Comparison of ENCODE assay signal across 24 mouse cellular contexts in the genomic region with DNA sequence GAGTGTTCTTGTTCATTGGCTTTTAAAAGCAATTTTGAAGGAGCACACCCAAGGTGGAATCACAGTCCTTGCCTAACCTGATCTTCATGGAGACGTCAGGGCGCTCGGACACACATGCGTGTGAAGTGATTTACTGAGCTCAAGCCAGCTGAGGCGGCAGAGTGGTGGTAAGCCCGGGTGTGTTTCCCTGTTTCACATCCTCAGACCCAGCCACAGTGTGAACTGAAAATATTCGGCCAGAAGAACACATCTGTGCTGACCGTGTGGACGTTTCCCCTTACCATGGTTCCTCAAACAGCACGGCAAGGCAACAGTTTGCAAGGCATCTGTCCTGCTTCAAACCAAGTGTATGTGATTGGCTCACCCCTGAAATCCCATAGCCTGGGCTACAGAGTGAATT.
A peak's percentile ranks its signal among the peaks of the same experiment; 100 is the strongest.
DNase-seq lines count a peak whose midpoint lies in the region; ATAC-seq and TF ChIP-seq lines count a peak whose summit lies in the region.
"Had no signal": no experiment of that assay in that cellular context is flagged by ENCODE, and none has a peak within 500 bp of the region (broad histone marks: within the 10 kb centered on the region; RNA-seq: fewer than 3 reads in every experiment).

No protein-coding gene starts in this region.

- H3K9me3 ChIP-seq in kidney, embryonic 16.5 days (ENCODE audit: low read length): no peaks in the 10 kb centered on the region
- H3K9me3 ChIP-seq in limb, embryonic 10.5 days (replicated peaks): no peaks in the 10 kb centered on the region
- H3K9me3 ChIP-seq: forebrain, embryonic 12.5 days; limb, embryonic 12.5 days; megakaryocyte, embryonic 14.5 days; midbrain, embryonic 15.5 days had no signal

- H3K4me2 ChIP-seq in kidney, embryonic 16.5 days (replicated peaks; ENCODE audit: low read depth, low read length): no peak overlapping the region
- H3K4me2 ChIP-seq: forebrain, embryonic 12.5 days; heart, embryonic 11.5 days; limb, embryonic 12.5 days; lung, embryonic 14.5 days; midbrain, embryonic 15.5 days had no signal

- peaks cover 3% of the 10 kb centered on the region; the same call in 1 of the 2 replicates for H3K4me1 ChIP-seq in kidney, adult 2 months (ENCODE audit: control insufficient read depth, insufficient read depth, low read length)
- peaks cover 15% of the 10 kb centered on the region for H3K4me1 ChIP-seq in kidney, embryonic 16.5 days (ENCODE audit: insufficient read depth, low read length)
- peaks cover 38% of the 10 kb centered on the region for H3K4me1 ChIP-seq in limb, embryonic 10.5 days

- no peak for TF ChIP-seq CTCF in kidney, adult 2 months (conservative IDR thresholded peaks at IDR 0.05; ENCODE audit: insufficient read depth, insufficient read length, low read depth, low read length)

- no peak overlapping the region for H3K27ac ChIP-seq in kidney, adult 2 months (ENCODE audit: insufficient read depth, low read depth, low read length)
- no peak overlapping the region for H3K27ac ChIP-seq in kidney, embryonic 16.5 days (ENCODE audit: low read length)
- H3K27ac ChIP-seq in limb, embryonic 10.5 days: no peak overlapping the region
- H3K27ac ChIP-seq: forebrain, embryonic 12.5 days; limb, embryonic 12.5 days; midbrain, embryonic 15.5 days had no signal

- ATAC-seq in kidney, embryonic 16.5 days (ENCODE audit: low FRiP score, low TSS enrichment): no peak
- ATAC-seq in common myeloid progenitor, adult 5-6 weeks (replicated peaks; ENCODE audit: low read depth, poor library complexity, severe bottlenecking): peak; percentile 79
- peak; percentile 15; the same call in 1 of the 2 replicates for ATAC-seq in neutrophil, adult 5-6 weeks (ENCODE audit: extremely low read depth, insufficient number of reproducible peaks, low FRiP score, poor library complexity, severe bottlenecking)
- ATAC-seq: hindbrain, embryonic 16.5 days; midbrain, embryonic 15.5 days had no signal

- H3K4me3 ChIP-seq in kidney, adult 2 months (ENCODE audit: insufficient read depth, low read depth, low read length): no peak overlapping the region
- H3K4me3 ChIP-seq in kidney, embryonic 16.5 days (ENCODE audit: low read length): no peak overlapping the region
- H3K4me3 ChIP-seq in limb, embryonic 10.5 days: no peak overlapping the region
- H3K4me3 ChIP-seq: forebrain, embryonic 12.5 days; limb, embryonic 12.5 days; megakaryocyte, embryonic 14.5 days; midbrain, embryonic 15.5 days had no signal

- DNase-seq in kidney, adult 2 months: peak; percentile 35
- DNase-seq in lung, postnatal 36 days: peak; percentile 34
- DNase-seq in lung, postnatal 10 days: no peak
- DNase-seq in limb, embryonic 10.5 days (ENCODE audit: low spot score): no peak
- no peak for DNase-seq in adrenal gland, postnatal 4 days (ENCODE audit: low spot score in 2 of 2)
- DNase-seq: cerebellum, postnatal 10 days; embryo, embryonic 11 days; gastrocnemius, postnatal 25 days; heart, postnatal 14 days; kidney, adult 11 months; kidney, postnatal 25 days; layer of hippocampus, postnatal 36 days; lung, embryonic 14.5 days; right cerebral cortex, postnatal 14 days; thymus, adult 18-20 months had no signal

- WGBS in kidney, adult 2 months: 87% methylated on average over 10 of the region's 10 CpGs
- WGBS in kidney, embryonic 16.5 days: 88% methylated on average over 10 of the region's 10 CpGs
- 88% methylated on average over 10 of the region's 10 CpGs for WGBS in limb, embryonic 10.5 days

- H3K9ac ChIP-seq in kidney, embryonic 16.5 days (replicated peaks; ENCODE audit: low read length): no peak overlapping the region
- H3K9ac ChIP-seq: forebrain, embryonic 12.5 days; limb, embryonic 12.5 days; lung, embryonic 14.5 days; midbrain, embryonic 15.5 days had no signal

- TF ChIP-seq POLR2A in kidney, adult 2 months (IDR thresholded peaks at IDR 0.05; ENCODE audit: low read depth, low read length): no peak

- H3K27me3 ChIP-seq in kidney, adult 2 months (replicated peaks; ENCODE audit: control insufficient read depth, insufficient read depth, low read length): no peaks in the 10 kb centered on the region
- H3K27me3 ChIP-seq in kidney, embryonic 16.5 days (ENCODE audit: insufficient read depth, low read length): no peaks in the 10 kb centered on the region
- H3K27me3 ChIP-seq in limb, embryonic 10.5 days (ENCODE audit: low read depth, poor library complexity, severe bottlenecking): peaks cover 13% of the 10 kb centered on the region; the same call in 1 of the 2 replicates
- H3K27me3 ChIP-seq: midbrain, embryonic 15.5 days had no signal

- H3K36me3 ChIP-seq in kidney, adult 2 months (ENCODE audit: control insufficient read depth, insufficient read depth, low read length): no peaks in the 10 kb centered on the region
- no peaks in the 10 kb centered on the region for H3K36me3 ChIP-seq in kidney, embryonic 16.5 days (ENCODE audit: insufficient read depth, low read length)
- H3K36me3 ChIP-seq in limb, embryonic 10.5 days: no peaks in the 10 kb centered on the region
- H3K36me3 ChIP-seq: forebrain, embryonic 12.5 days; limb, embryonic 12.5 days; midbrain, embryonic 15.5 days had no signal

Comparison
In these comparisons a context has a peak if more than half of its experiments do, and no peak if none do; other contexts are left out.
1. DNase-seq: peak in kidney, adult 2 months (single experiment) and lung, postnatal 36 days (single experiment); none in lung, postnatal 10 days (single experiment), limb, embryonic 10.5 days (single experiment) and adrenal gland, postnatal 4 days (0 of 2).